Mouse (Mus musculus) cerebral cortex, adult 2 months (tissue): ENCODE data around the gene Peli2.

Source experiments
- WGBS: fragments of 180-500 bp; shearing (Covaris S2); methylation state at CpG from one replicate; pipeline ENCODE4 v1.1.7; 2018; 5-methylcytosine and 5-hydroxymethylcytosine counted together

Gene Peli2

GRCm38 (mm10) chr14:48120752-48121528, at the start of gene Peli2:
Peli2 (plus strand) TSS chr14:48120823.
- WGBS, result under 1% methylated on average over 116 of the region's 117 CpGs

GRCm38 (mm10) chr14:48072104-48072503, 48.5 kb upstream of the Peli2 start:
- 89% methylated on average over 4 of the region's 4 CpGs for WGBS

- 43% methylated on average over 24 of the region's 24 CpGs for WGBS
These were observed 47.1 kb upstream of the Peli2 start for GRCm38 (mm10) chr14:48073247-48074161.

- 95% methylated on average over 17 of the region's 17 CpGs for WGBS
These were observed 41.0 kb upstream of the Peli2 start for GRCm38 (mm10) chr14:48079574-48079973.

- 39% methylated on average over 14 of the region's 14 CpGs for WGBS
These were observed 36.5 kb upstream of the Peli2 start for GRCm38 (mm10) chr14:48083836-48084812.

GRCm38 (mm10) chr14:48086682-48087297, 33.8 kb upstream of the Peli2 start:
- WGBS, result 53% methylated on average over 7 of the region's 7 CpGs

GRCm38 (mm10) chr14:48087298-48087830, 33.3 kb upstream of the Peli2 start:
- WGBS, result 84% methylated on average over 8 of the region's 8 CpGs

- 63% methylated on average over 4 of the region's 4 CpGs for WGBS
These were observed 30.2 kb upstream of the Peli2 start for GRCm38 (mm10) chr14:48090465-48090864.

- 52% methylated on average over 8 of the region's 8 CpGs for WGBS
These were observed 29.5 kb upstream of the Peli2 start for GRCm38 (mm10) chr14:48091160-48091559.

GRCm38 (mm10) chr14:48098253-48098652, 22.4 kb upstream of the Peli2 start:
- WGBS, result 81% methylated on average over 6 of the region's 6 CpGs

- 58% methylated on average over 1 of the region's 1 CpGs for WGBS
These were observed 21.3 kb upstream of the Peli2 start for GRCm38 (mm10) chr14:48099354-48099753.

GRCm38 (mm10) chr14:48106453-48106852, 14.2 kb upstream of the Peli2 start:
- 88% methylated on average over 7 of the region's 7 CpGs for WGBS

- WGBS, result 90% methylated on average over 5 of the region's 5 CpGs
These were observed 2.6 kb upstream of the Peli2 start for GRCm38 (mm10) chr14:48117986-48118385.

GRCm38 (mm10) chr14:48119012-48119647, 1.5 kb upstream of the Peli2 start:
- 24% methylated on average over 9 of the region's 9 CpGs for WGBS

GRCm38 (mm10) chr14:48119648-48120270, 864 bp upstream of the Peli2 start:
- WGBS, result 5% methylated on average over 17 of the region's 17 CpGs

- WGBS, result 1% methylated on average over 10 of the region's 10 CpGs
These were observed 226 bp upstream of the Peli2 start for GRCm38 (mm10) chr14:48120443-48120751.

GRCm38 (mm10) chr14:48121529-48122517, 1.2 kb downstream of the Peli2 start:
- WGBS, result 3% methylated on average over 32 of the region's 32 CpGs

GRCm38 (mm10) chr14:48124011-48124410, 3.4 kb downstream of the Peli2 start:
- WGBS, result 76% methylated on average over 5 of the region's 5 CpGs

GRCm38 (mm10) chr14:48124816-48125215, 4.2 kb downstream of the Peli2 start:
- WGBS, result 76% methylated on average over 4 of the region's 4 CpGs
